Mouse (Mus musculus): ENCODE measurements around the gene Fuz.

Gene Fuz

GRCm38 (mm10) chr7:44895593-44896434 lies at the start of gene Fuz:
Gene Fuz (plus strand): TSS chr7:44896079.
- DNase-seq (ENCODE audit: low spot score in 2 of 2): peak; percentile 89 to 91

DNA sequence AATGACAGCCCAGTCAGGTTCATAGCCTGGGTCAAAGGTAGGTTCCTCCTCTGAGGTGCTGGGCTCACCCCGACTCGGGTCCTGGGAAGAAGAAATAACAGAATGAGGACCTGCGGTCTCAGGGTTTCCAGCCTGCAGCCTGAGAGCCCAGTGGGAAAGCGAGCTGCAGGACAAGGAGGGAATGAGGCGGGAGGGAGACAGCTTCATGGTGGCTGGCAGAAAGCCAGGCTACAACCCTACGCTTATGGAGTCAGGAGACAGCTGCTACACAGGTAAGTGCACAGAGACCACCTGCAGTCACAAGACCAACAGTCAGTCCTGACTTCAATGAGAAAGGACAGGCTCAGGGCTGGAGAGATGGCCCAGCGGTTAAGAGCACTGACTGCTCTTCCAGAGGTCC lies 49.1 kb upstream of the Fuz start:
- no peak for DNase-seq (ENCODE audit: low spot score in 2 of 2)

DNA sequence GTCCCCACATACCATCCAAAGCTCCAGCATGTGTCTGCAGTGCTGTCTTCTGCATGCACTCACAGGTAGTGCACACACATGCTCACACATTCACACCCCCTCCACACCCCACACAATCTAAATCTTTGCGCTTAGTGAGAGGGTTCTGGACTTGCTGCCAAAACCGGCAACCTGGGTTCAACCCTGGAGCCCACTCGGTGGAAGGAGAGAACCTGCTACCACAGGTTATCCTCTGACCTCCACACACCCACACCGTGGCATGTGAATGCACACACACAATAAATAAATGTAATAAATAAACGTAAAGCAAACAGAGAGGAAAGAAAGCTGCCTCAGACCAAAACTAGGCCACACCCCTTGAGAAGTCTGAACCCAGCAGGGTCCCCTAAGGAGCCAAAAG lies 48.1 kb upstream of the Fuz start:
- no peak for DNase-seq (ENCODE audit: low spot score in 2 of 2)

DNA sequence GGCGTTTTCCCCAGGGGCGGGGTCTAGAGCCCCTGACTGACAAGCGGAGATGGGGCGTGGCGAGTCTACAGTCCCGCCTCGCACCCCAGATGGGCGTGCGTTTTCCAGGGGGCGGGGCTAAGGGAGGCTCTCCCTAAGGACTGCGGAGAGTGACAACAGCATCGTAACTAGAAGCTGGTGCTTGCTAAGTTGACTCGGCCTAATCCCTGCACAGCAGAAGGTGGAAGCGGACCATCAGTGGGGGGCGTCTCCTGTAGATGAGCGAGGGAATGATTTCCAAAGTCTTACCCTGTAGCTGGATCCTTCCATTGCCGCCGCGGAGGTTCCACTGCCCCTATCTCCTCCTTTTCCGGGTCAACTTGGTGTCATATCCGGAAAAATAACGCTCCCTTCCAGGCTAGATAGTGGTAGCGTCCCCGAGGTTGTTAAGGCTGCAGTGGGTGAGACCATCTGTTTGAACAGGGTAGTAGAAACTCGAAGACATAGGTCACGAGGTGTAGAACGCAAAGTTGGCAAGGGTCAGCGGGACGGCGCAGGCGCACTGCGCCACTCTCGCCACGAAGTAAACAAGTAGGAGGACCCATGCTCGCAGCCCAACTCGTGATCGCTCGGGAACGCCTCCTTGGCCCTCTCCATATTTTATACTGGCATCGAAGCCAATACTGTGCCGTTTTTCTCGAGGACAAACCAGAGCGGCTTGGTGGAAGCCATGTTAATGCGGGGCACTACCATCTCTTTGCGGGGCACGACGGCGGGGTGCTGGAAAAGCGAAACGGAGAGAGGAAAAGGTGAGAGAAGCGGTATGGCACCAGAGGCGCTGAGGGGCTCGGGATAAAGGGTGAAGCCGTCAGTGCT lies 47.1 kb upstream of the Fuz start, which contains the start of the genes Akt1s1 and Tbc1d17:
Akt1s1 (plus strand) TSS at position 431 of the 855 bp plus-strand sequence.
Tbc1d17 (minus strand) TSS at position 519 of the 855 bp plus-strand sequence.
- peak; percentile 100 for DNase-seq (ENCODE audit: low spot score in 2 of 2)

DNA sequence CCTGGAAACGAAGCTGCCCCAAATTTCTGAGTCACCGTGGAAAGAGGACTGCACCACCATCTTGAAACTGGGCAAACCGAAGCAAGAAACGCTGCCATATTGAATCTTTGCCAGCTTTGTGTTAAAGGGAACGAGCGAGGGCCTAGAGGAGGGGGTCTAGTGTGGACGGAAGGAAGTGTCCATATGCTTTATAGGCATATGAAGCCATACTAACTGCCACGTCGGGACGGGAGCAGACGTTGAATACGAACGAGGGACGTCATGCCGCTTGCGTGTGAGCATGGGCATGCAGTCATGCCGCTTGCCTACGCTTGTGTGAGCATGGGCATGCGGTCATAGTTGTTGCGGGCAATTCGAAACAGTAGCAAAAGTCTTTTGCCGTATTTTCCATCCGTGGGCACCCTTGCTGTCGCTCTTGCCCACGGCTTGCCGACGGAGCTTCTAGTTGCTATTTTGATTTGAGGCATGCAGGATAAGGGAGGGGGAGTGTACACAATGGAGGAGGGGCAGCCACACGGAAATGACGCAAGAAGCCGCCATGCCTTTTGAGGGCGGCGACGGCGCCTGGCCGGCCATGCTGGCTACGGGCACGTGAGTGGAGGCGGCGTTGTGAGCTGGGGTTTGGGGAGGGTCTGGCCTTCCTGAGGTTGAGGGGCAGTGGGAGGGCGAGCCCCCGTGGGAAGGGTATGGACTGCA lies 46.3 kb upstream of the Fuz start:
- peak; percentile 90 to 91 for DNase-seq (ENCODE audit: low spot score in 2 of 2)

DNA sequence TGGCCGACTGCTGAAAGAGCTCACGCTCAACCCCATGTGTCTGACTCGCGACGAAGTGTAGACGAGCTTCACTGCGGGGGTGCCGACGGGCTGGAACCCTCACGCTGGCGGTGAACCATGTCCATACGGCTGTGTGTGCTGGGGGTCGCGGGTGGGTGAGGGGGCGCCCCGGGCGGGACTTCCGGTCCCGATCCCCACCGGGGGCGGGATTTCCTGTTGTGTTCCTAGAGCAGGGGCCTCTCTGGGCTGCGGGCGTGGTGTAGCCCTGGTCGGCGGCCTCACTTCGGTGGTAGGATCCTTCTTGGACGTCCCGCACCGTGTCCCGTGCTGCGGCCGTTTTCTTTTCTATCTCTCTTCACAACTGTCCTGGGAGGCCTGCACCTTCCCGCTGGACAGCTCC lies 45.7 kb upstream of the Fuz start:
- peak; percentile 70 for DNase-seq (ENCODE audit: low spot score in 2 of 2)

DNA sequence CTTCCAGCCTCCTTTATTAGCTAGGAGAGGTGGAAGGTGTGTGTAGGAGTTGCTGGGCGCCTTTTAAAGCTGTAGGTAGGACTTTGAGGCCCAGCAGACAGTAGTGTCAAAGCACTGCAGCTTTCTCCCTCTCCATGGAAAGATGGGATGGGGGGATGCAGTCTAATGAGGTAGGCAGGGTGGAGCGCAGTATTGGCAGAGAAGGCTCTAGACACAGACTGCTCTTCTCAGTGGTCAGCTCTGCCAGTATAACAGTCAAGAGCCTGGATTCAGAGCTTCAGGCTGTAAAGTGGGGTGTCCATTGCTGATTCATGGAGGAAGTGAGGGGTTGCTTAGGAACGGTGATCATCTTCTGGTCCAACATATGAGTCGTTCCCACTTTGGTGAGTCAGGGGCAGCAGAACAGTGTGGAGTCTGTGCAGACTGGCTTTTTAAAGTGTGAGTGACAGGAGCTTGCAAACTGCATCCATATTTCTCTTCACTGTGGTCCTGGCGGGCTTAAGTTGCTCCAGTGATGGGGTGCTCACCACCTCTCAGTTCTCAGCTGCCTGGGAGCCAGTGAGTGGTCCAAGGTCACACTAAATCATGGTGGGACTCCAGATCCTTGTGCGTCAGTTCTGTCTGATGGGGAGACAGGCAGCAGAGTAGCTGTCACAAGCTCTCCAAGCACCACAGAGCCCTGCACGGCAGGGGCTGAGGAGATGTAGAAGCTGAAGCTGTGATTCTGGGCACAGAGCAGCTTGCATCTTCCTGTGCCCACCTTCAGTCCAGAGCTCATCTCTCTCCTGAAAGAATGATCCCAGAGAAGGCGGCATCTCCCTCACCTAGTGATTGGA lies 44.9 kb upstream of the Fuz start:
- DNase-seq (ENCODE audit: low spot score in 2 of 2): no peak

DNA sequence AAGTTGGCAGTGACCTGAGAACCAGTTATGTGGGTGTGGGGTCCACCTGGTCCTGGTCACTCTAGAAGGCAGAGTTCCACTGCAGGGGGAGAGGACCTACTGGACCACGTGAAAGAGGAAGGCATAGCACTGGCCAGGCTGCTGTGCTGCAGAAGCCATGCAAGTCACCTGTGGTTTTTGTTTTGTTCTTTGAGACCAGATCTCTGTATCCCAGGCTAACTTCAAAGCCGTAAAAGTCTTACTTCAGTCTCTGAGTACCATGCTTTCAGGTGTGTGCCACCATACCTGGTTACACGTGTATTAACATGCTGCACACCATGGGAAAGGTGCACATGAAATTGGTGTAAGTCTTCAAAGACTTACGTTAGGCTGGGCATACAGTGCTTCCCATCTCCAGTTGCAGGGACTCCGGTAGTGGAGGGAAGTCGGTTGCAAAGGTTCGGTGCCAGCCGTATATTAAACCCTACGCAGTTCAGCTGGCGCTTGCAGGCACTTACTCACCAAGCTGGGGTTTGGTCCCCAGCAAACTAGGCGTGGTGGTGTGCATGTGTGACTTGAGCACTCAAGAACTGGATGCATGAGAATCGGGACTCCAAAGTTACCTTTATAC lies 44.1 kb upstream of the Fuz start:
- no peak for DNase-seq (ENCODE audit: low spot score in 2 of 2)

DNA sequence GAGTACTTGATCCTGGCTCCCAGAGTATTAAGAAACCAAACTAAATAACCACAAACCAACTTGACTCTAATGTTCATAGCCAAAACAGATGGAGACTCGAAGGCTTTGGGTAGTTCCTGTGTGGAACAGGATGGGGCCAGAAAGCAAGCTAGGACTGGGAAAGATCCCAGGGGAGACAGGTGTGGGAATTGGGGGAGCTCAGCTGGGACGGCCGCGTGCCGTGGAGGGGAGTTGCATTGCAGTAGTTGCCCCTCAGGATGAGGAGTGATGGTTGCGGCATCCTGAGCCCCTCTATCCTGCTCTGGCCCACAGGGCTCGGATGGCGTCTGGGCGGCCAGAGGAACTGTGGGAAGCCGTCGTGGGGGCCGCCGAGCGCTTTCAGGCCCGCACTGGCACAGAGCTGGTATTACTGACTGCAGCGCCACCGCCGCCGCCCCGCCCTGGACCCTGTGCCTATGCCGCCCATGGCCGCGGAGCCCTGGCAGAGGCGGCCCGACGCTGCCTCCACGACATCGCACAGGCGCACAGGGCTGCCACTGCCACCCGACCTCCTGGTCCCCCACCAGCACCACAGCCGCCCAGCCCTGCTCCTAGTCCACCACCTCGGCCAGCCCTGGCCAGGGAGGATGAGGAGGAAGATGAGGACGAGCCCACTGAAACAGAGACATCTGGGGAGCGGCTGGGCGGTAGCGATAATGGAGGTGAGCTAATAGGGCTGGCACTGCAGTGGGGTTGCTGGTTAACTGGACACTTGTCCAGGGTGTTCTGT lies 43.4 kb upstream of the Fuz start:
- DNase-seq (ENCODE audit: low spot score in 2 of 2): no peak

GRCm38 (mm10) chr7:44853065-44853464 lies 42.8 kb upstream of the Fuz start:
- DNase-seq (ENCODE audit: low spot score in 2 of 2): no peak

DNA sequence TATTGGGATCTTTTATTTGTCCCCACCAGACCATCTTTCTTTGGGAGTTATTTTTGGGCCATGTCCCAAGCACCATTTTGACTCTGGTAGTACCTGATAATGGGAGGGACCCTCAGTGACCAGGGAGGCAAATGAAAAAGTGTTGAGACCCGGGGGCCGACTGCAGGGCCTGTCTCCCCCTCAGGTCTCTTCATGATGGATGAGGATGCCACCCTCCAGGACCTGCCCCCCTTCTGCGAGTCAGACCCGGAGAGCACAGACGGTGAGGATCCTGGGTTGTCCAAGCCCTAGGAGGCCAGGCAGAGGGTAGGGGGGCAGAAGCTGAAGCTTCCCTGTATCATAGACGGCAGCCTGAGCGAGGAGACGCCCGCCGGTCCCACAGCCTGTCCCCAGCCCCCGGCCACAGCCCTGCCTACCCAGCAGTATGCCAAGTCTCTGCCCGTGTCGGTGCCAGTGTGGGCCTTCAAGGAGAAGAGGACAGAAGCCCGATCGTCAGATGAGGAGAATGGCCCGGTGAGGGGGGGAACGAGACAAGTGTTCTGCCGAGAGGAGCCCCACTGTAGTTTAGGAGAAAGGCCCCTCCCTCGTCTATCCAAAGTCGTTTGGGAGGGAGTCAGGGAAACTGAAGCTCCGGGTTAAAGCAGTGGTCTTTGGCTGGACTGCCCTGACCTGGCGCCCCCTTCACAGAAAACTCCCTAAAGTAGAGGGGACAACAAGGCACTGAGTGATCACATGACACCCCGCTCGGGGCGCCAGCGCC lies 42.1 kb upstream of the Fuz start:
- DNase-seq (ENCODE audit: low spot score in 2 of 2): no peak

- peak in 1 of 2 experiments; percentile 70 for DNase-seq (ENCODE audit: low spot score in 2 of 2)
Observed at GRCm38 (mm10) chr7:44854356-44855031, 41.4 kb upstream of the Fuz start.

DNA sequence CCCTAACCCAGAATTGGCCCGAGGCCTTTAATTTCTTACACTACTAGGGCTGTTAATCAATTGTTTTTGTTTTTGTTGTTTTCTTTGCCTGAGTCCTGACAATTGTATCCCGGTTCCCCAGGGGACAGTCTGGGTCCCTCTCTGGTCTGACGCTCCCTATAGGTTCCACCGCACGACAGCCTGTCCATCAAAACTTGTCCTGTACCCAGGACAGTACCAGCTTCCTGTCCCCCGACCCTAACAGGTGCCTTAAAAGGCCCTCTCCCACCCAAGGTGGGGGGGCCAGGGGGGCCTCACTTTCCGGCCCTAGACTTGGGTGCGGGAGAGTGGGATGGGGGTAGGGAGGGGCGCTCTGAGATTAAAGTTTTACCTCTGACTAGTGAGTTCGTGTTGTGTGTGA lies 40.8 kb upstream of the Fuz start:
- DNase-seq (ENCODE audit: low spot score in 2 of 2): no peak

DNA sequence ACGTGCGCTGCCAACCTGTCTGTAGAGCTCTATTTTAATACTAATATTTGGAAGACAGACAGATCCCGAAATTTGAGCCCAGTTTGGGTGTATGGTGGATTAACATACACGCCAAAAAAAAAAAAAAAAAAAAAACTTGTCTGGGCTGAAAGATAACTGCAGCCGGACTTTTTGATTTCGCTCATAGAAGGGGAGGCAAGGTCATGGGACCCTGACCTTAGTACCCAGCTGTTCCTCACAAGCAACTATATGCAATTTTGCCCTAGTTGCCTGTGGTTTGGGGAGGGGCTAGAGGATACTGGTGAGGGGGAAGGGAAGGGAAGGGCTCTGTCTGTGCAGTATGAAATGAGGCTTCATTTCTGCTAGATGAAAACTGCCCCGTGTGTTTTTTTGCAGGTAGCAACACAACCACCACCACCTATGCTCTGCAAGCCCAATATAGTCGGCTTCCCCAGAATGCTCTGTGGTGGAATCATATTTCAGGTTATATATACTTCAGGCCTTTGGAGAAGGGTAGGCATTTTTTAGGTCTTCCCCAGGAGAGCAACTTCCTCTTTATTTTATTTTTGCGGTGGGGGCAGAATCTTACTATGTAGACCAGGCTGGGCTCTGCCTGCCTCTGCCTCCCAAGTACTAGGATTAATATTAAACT lies 39.5 kb upstream of the Fuz start:
- no peak for DNase-seq (ENCODE audit: low spot score in 2 of 2)

- peak; percentile 93 to 94 for DNase-seq (ENCODE audit: low spot score in 2 of 2)
Observed at GRCm38 (mm10) chr7:44857042-44857552, 38.8 kb upstream of the Fuz start, which contains the start of gene Pnkp. Gene Pnkp (plus strand): TSS chr7:44857139.

- DNase-seq (ENCODE audit: low spot score in 2 of 2): no peak
Observed at GRCm38 (mm10) chr7:44857905-44858304, 38.0 kb upstream of the Fuz start.

DNA sequence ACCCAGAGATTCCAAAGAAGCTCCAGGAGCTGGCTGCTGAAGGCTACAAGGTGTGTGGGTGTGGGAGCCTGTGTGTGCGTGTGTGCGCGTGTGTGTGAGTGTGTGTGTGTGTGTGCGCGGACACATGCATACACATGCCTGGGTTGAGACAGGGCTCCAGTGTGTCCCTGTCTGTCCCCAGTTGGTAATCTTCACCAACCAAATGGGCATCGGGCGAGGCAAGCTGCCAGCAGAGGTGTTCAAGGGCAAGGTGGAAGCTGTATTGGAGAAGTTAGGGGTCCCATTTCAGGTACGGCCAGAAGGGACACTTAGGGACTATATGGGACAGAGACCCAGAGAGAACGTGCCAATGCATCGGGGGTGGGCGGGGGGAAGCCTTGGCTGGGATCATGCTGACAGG lies 36.0 kb upstream of the Fuz start:
- DNase-seq (ENCODE audit: low spot score in 2 of 2): no peak

Measured in right cerebral cortex, postnatal 36 days (tissue).